ENCODE assay signal across 10 mouse cellular contexts in the genomic region with DNA sequence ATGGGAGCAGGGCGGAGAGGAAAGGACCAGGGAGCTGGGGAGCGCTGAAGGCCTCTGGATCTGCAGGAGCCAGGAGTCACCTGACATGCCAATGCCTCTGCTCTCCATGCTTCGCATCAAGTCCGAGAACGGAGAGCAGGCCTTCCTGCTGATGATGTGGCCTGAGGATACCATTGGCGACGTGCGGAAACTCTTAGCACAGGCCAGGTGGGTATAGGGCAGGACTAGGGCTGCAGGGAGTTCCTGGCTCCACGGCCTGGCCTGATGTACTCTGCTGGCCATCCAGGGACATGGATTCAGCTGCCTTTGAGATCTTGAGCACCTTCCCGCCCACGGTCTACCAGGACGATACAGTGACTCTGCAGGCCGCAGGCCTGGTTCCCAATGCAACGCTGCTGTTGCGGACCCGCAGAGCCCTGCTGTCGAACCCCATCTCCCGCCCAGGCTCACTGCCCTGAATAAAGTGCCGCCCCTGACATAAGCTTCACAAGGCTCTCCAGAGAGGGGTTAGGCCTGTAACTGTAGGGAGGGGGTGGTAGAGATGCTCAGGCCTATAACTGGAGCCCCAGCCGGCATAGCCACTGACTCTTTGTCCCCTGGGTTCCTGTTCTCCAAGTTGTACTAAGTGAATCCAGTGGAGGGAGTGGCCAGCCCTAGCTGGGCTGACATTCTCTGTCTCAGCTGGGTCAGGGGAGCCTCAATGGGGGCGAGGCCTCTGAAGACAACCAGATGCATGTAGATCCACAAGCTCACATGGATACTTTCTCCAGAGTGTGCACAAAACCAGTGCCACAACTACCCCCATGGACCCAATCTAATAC. TPM values are rescaled to one million over a fixed set of nuclear protein-coding genes. Genes with fewer than 3 reads are reported as not detected.
DNase-seq lines count a peak whose midpoint lies in the region; ATAC-seq and TF ChIP-seq lines count a peak whose summit lies in the region.
"Had no signal": no experiment of that assay in that cellular context is flagged by ENCODE, and none has a peak within 500 bp of the region (broad histone marks: within the 10 kb centered on the region; RNA-seq: fewer than 3 reads in every experiment).

No protein-coding gene starts in this region.

- no peak for TF ChIP-seq EP300 in lung, postnatal 0 days (IDR thresholded peaks at IDR 0.05)

- H3K79me2 ChIP-seq in macrophage (ENCODE audit: inconsistent target): peaks cover 36% of the 10 kb centered on the region

- DNase-seq in kidney, postnatal 0 days (ENCODE audit: low spot score): no peak
- DNase-seq in kidney, postnatal 14 days: no peak
- DNase-seq in ES-E14 (ENCODE audit: low read depth, low spot score): no peak
- DNase-seq in lung, postnatal 0 days (ENCODE audit: low spot score): no peak
- DNase-seq: adrenal gland, postnatal 36 days; thymus, postnatal 25 days had no signal

- TF ChIP-seq CTCF in kidney, postnatal 0 days (IDR thresholded peaks at IDR 0.05; ENCODE audit: low read depth): no peak
- TF ChIP-seq CTCF in lung, postnatal 0 days (IDR thresholded peaks at IDR 0.05): no peak

- H3K9me3 ChIP-seq in kidney, postnatal 0 days (replicated peaks; ENCODE audit: low read length): no peaks in the 10 kb centered on the region
- no peaks in the 10 kb centered on the region for H3K9me3 ChIP-seq in ES-E14 (ENCODE audit: control insufficient read depth, insufficient read depth, low read depth, low read length)
- H3K9me3 ChIP-seq in embryonic facial prominence, embryonic 13.5 days: no peaks in the 10 kb centered on the region
- H3K9me3 ChIP-seq in lung, postnatal 0 days (ENCODE audit: low read length): no peaks in the 10 kb centered on the region

- H3K36me3 ChIP-seq in kidney, postnatal 0 days (ENCODE audit: insufficient read depth, low read length): 0 out of 2 replicates have a peak, but pooled peaks cover 9% of the 10 kb centered on the region
- peaks cover 14% of the 10 kb centered on the region for H3K36me3 ChIP-seq in ES-E14 (ENCODE audit: control insufficient read depth, insufficient read depth, low read length, poor library complexity, severe bottlenecking)
- peaks cover 20% of the 10 kb centered on the region for H3K36me3 ChIP-seq in embryonic facial prominence, embryonic 13.5 days
- no peaks in the 10 kb centered on the region for H3K36me3 ChIP-seq in macrophage (ENCODE audit: inconsistent target)
- H3K36me3 ChIP-seq in lung, postnatal 0 days (ENCODE audit: insufficient read depth, low read length): no peaks in the 10 kb centered on the region

- no peak overlapping the region; the same call in 1 of the 2 replicates for H3K4me2 ChIP-seq in kidney, postnatal 0 days (ENCODE audit: low read length)
- H3K4me2 ChIP-seq in embryonic facial prominence, embryonic 13.5 days: peak overlapping the region; percentile 85; the same call in 1 of the 2 replicates
- no peak overlapping the region for H3K4me2 ChIP-seq in lung, postnatal 0 days (replicated peaks; ENCODE audit: low read depth, low read length)

- in situ Hi-C loops in ES-E14 (cut with MboI; ENCODE audit: low sequenced_read_pairs in 2 of 2, unreplicated experiment in 2 of 2): no loop called here

- no peak overlapping the region for H3K27ac ChIP-seq in kidney, postnatal 0 days
- H3K27ac ChIP-seq in ES-E14 (ENCODE audit: insufficient read depth, low read depth, low read length, poor library complexity, severe bottlenecking) (no peak overlapping the region), macrophage (peak overlapping the region; percentile 93)
- no peak overlapping the region; the same call in 1 of the 2 replicates for H3K27ac ChIP-seq in embryonic facial prominence, embryonic 13.5 days
- no peak overlapping the region for H3K27ac ChIP-seq in lung, postnatal 0 days (ENCODE audit: low read length)

- no peak overlapping the region for H3K4me3 ChIP-seq in kidney, postnatal 0 days (replicated peaks; ENCODE audit: low read depth, low read length)
- H3K4me3 ChIP-seq in ES-E14 (ENCODE audit: insufficient read depth in 1 of 2, low read depth in 1 of 2, low read length in 2 of 2, poor library complexity in 1 of 2, severe bottlenecking in 1 of 2) (peak overlapping the region; percentile 0 to 6; a peak in 1 of 4 replicates), macrophage (ENCODE audit: inconsistent target) (peak overlapping the region; percentile 82; the same call in 1 of the 2 replicates)
- peak overlapping the region; percentile 89; the same call in 1 of the 2 replicates for H3K4me3 ChIP-seq in embryonic facial prominence, embryonic 13.5 days
- H3K4me3 ChIP-seq in lung, postnatal 0 days (ENCODE audit: low read depth, low read length): no peak overlapping the region

- no peaks in the 10 kb centered on the region for H3K27me3 ChIP-seq in kidney, postnatal 0 days (ENCODE audit: insufficient read depth, low read length)
- no peaks in the 10 kb centered on the region for H3K27me3 ChIP-seq in embryonic facial prominence, embryonic 13.5 days
- H3K27me3 ChIP-seq in lung, postnatal 0 days (replicated peaks; ENCODE audit: insufficient read depth, low read length): no peaks in the 10 kb centered on the region

- ATAC-seq in kidney, postnatal 0 days (replicated peaks; ENCODE audit: low FRiP score, low read depth): no peak
- no peak for ATAC-seq in embryonic facial prominence, embryonic 13.5 days (ENCODE audit: insufficient number of reproducible peaks, insufficient read depth, low FRiP score, low TSS enrichment, low read depth)
- no peak for ATAC-seq in erythroid progenitor cell, adult 5-6 weeks (replicated peaks; ENCODE audit: low FRiP score, poor library complexity, severe bottlenecking)
- no peak for ATAC-seq in lung, postnatal 0 days
- no peak for ATAC-seq in megakaryocyte progenitor cell, adult 5-6 weeks (replicated peaks; ENCODE audit: poor library complexity)

- H3K4me1 ChIP-seq in kidney, postnatal 0 days (replicated peaks; ENCODE audit: insufficient read depth, low read length): peaks cover 21% of the 10 kb centered on the region
- peaks cover 6 to 31% of the 10 kb centered on the region in 2 experiments; a peak in 3 of 4 replicates for H3K4me1 ChIP-seq in ES-E14 (ENCODE audit: control insufficient read depth in 2 of 2, insufficient read depth in 2 of 2, low read length in 2 of 2, poor library complexity in 1 of 2)
- H3K4me1 ChIP-seq in embryonic facial prominence, embryonic 13.5 days: peaks cover 45% of the 10 kb centered on the region
- H3K4me1 ChIP-seq in lung, postnatal 0 days (ENCODE audit: insufficient read depth, low read depth, low read length): peaks cover 4% of the 10 kb centered on the region; the same call in 1 of the 2 replicates

- H3K9ac ChIP-seq in kidney, postnatal 0 days (ENCODE audit: low read depth, low read length): peak overlapping the region; percentile 42; the same call in 1 of the 2 replicates
- peak overlapping the region; percentile 2; the same call in 1 of the 2 replicates for H3K9ac ChIP-seq in ES-E14 (ENCODE audit: insufficient read depth, low read depth, low read length, poor library complexity, severe bottlenecking)
- peak overlapping the region; percentile 90; the same call in 1 of the 2 replicates for H3K9ac ChIP-seq in embryonic facial prominence, embryonic 13.5 days
- no peak overlapping the region for H3K9ac ChIP-seq in lung, postnatal 0 days (replicated peaks; ENCODE audit: low read depth)

- 85% methylated on average over 21 of the region's 21 CpGs for WGBS in kidney, postnatal 0 days
- 82% methylated on average over 21 of the region's 21 CpGs for WGBS in embryonic facial prominence, embryonic 13.5 days
- WGBS in macrophage (ENCODE audit: missing documents): 90% methylated on average over 21 of the region's 21 CpGs
- 87% methylated on average over 21 of the region's 21 CpGs for WGBS in lung, postnatal 0 days

RNA-seq across cellular contexts. Expression of a gene that starts 2.1 kb away (rescaled TPM):
- polyA plus RNA-seq in kidney, postnatal 0 days (2015; fragmentation: Nextera tagmentation; extraction: Ambion mirVana): 452 and 455 TPM in 2 replicates
- 87.2 and 96.5 TPM in 2 replicates for total RNA-seq in ES-E14 (2012; rRNA removed)
- polyA plus RNA-seq in embryonic facial prominence, embryonic 13.5 days (2015; fragmentation: Nextera tagmentation; extraction: Ambion mirVana): 412 and 420 TPM in 2 replicates
- 100 to 1,000 TPM in 1 of 26 experiments, 10 to 100 TPM in 25; 12.2 to 104 (median 43.8) TPM for total RNA-seq in macrophage (2018; cell fraction: chromatin; rRNA removed)
- 1,000 to 10,000 TPM in 13 of 26 experiments, 100 to 1,000 TPM in 13; 834 to 1,250 (median 980) TPM for total RNA-seq in macrophage (2018; cell fraction: cytosol; rRNA removed)
- 100 to 1,000 TPM in 20 of 26 experiments, 10 to 100 TPM in 6; 36.3 to 257 (median 152) TPM for total RNA-seq in macrophage (2018; cell fraction: nucleus; rRNA removed)
- polyA plus RNA-seq in macrophage (2018): 849 to 1,117 TPM (median 993 TPM) in 3 replicates
- 129 and 180 TPM in 2 replicates for total RNA-seq in erythroid progenitor cell, adult 5-6 weeks (2015; ENCODE audit: low replicate concordance)
- 22.6 and 67.0 TPM in 2 replicates for total RNA-seq in erythroid progenitor cell, adult 5-6 weeks (2017; ENCODE audit: low replicate concordance)
- 476 and 513 TPM in 2 replicates for polyA plus RNA-seq in lung, postnatal 0 days (2015; fragmentation: Nextera tagmentation; extraction: Ambion mirVana)
- 724 and 761 TPM in 2 replicates for total RNA-seq in megakaryocyte progenitor cell, adult 5-6 weeks (2015)
- total RNA-seq in megakaryocyte progenitor cell, adult 5-6 weeks (2017): 230 and 307 TPM in 2 replicates

RNA-seq across cellular contexts. Expression of a gene that starts 24.1 kb away (rescaled TPM):
- polyA plus RNA-seq in kidney, postnatal 0 days (2015; fragmentation: Nextera tagmentation; extraction: Ambion mirVana): 7.6 and 7.8 TPM in 2 replicates
- 12.4 and 23.3 TPM in 2 replicates for total RNA-seq in ES-E14 (2012; rRNA removed)
- 11.6 and 11.9 TPM in 2 replicates for polyA plus RNA-seq in embryonic facial prominence, embryonic 13.5 days (2015; fragmentation: Nextera tagmentation; extraction: Ambion mirVana)
- total RNA-seq in macrophage (2018; cell fraction: chromatin; rRNA removed): 10 to 100 TPM in 25 of 26 experiments, 1 to 10 TPM in 1; 3.9 to 28.3 (median 19.3) TPM
- 1 to 10 TPM in 16 of 26 experiments, under 1 TPM in 10; 0.44 to 2.6 (median 1.1) TPM for total RNA-seq in macrophage (2018; cell fraction: cytosol; rRNA removed)
- total RNA-seq in macrophage (2018; cell fraction: nucleus; rRNA removed): 10 to 100 TPM in 8 of 26 experiments, 1 to 10 TPM in 18; 5.0 to 14.9 (median 8.9) TPM
- polyA plus RNA-seq in macrophage (2018): 1.0 to 3.2 TPM (median 1.3 TPM) in 3 replicates
- not detected in 2 replicates for total RNA-seq in erythroid progenitor cell, adult 5-6 weeks (2015; ENCODE audit: low replicate concordance)
- total RNA-seq in erythroid progenitor cell, adult 5-6 weeks (2017; ENCODE audit: low replicate concordance): 4.5 TPM in 1 of 2 replicates, not detected in the other
- 10.3 and 11.3 TPM in 2 replicates for polyA plus RNA-seq in lung, postnatal 0 days (2015; fragmentation: Nextera tagmentation; extraction: Ambion mirVana)
- 9.2 and 10.7 TPM in 2 replicates for total RNA-seq in megakaryocyte progenitor cell, adult 5-6 weeks (2015)
- 6.5 and 7.3 TPM in 2 replicates for total RNA-seq in megakaryocyte progenitor cell, adult 5-6 weeks (2017)

RNA-seq across cellular contexts. Expression of a gene that starts 31.6 kb away (rescaled TPM):
- polyA plus RNA-seq in kidney, postnatal 0 days (2015; fragmentation: Nextera tagmentation; extraction: Ambion mirVana): 14.7 and 18.9 TPM in 2 replicates
- 1.5 and 13.0 TPM in 2 replicates for total RNA-seq in ES-E14 (2012; rRNA removed)
- polyA plus RNA-seq in embryonic facial prominence, embryonic 13.5 days (2015; fragmentation: Nextera tagmentation; extraction: Ambion mirVana): 9.1 and 11.2 TPM in 2 replicates
- total RNA-seq in macrophage (2018; cell fraction: chromatin; rRNA removed): 100 to 1,000 TPM in 6 of 26 experiments, 10 to 100 TPM in 15, 1 to 10 TPM in 5; 6.1 to 152 (median 49.1) TPM
- total RNA-seq in macrophage (2018; cell fraction: cytosol; rRNA removed): 1,000 to 10,000 TPM in 13 of 26 experiments, 100 to 1,000 TPM in 13; 306 to 2,085 (median 961) TPM
- 100 to 1,000 TPM in 16 of 26 experiments, 10 to 100 TPM in 10; 26.5 to 781 (median 239) TPM for total RNA-seq in macrophage (2018; cell fraction: nucleus; rRNA removed)
- polyA plus RNA-seq in macrophage (2018): 559 to 720 TPM (median 599 TPM) in 3 replicates
- 157 and 288 TPM in 2 replicates for total RNA-seq in erythroid progenitor cell, adult 5-6 weeks (2015; ENCODE audit: low replicate concordance)
- 103 and 211 TPM in 2 replicates for total RNA-seq in erythroid progenitor cell, adult 5-6 weeks (2017; ENCODE audit: low replicate concordance)
- 65.8 and 65.9 TPM in 2 replicates for polyA plus RNA-seq in lung, postnatal 0 days (2015; fragmentation: Nextera tagmentation; extraction: Ambion mirVana)
- total RNA-seq in megakaryocyte progenitor cell, adult 5-6 weeks (2015): 291 and 358 TPM in 2 replicates
- total RNA-seq in megakaryocyte progenitor cell, adult 5-6 weeks (2017): 339 and 505 TPM in 2 replicates

Comparison
In these comparisons a context has a peak if more than half of its experiments do, and no peak if none do; other contexts are left out.
1. H3K4me3 ChIP-seq: peak in ES-E14 (2 of 2), embryonic facial prominence, embryonic 13.5 days (single experiment) and macrophage (single experiment); none in kidney, postnatal 0 days (single experiment) and lung, postnatal 0 days (single experiment).